8 mouse cellular contexts compared by ENCODE assay signal in genomic region chr6:136827881-136828561, GRCm38 (mm10). TPM values are rescaled to one million over a fixed set of nuclear protein-coding genes. Genes with fewer than 3 reads are reported as not detected.
DNase-seq lines count a peak whose midpoint lies in the region; ATAC-seq lines count a peak whose summit lies in the region.

Gene Wbp11 (minus strand): TSS chr6:136828233.

- H3K36me3 ChIP-seq in hindbrain, embryonic 11.5 days (ENCODE audit: control insufficient read depth, insufficient read depth, low read length), result no peaks in the 10 kb centered on the region

- H3K4me1 ChIP-seq in hindbrain, embryonic 11.5 days (replicated peaks; ENCODE audit: control insufficient read depth, insufficient read depth, low read length), result no peaks in the 10 kb centered on the region

- H3K4me3 ChIP-seq in hindbrain, embryonic 11.5 days (ENCODE audit: low read depth, low read length), result peak within 1 kb of the TSS; percentile 100

- peak within 1 kb of the TSS; percentile 60 for H3K4me2 ChIP-seq in hindbrain, embryonic 11.5 days (replicated peaks; ENCODE audit: low read depth, low read length)

- H3K9me3 ChIP-seq in hindbrain, embryonic 11.5 days (ENCODE audit: control insufficient read depth, low read length), result no peaks in the 10 kb centered on the region

- under 1% methylated on average over 45 of the region's 45 CpGs for WGBS in hindbrain, embryonic 11.5 days

- no peaks in the 10 kb centered on the region for H3K27me3 ChIP-seq in hindbrain, embryonic 11.5 days (ENCODE audit: control insufficient read depth, insufficient read depth, low read length)

- H3K9ac ChIP-seq in hindbrain, embryonic 11.5 days (ENCODE audit: low read depth, low read length), result peak within 1 kb of the TSS; percentile 98

- DNase-seq in Muller cell, postnatal 12 days (ENCODE audit: inconsistent ontology term), result peak; percentile 99
- peak; percentile 98 for DNase-seq in cerebellum, adult 9-11 months
- DNase-seq in frontal cortex, adult 2 months (ENCODE audit: extremely low spot score in 1 of 2, low spot score in 1 of 2), result peak; percentile 97 to 98
- peak; percentile 95 for DNase-seq in hindbrain, embryonic 11.5 days (ENCODE audit: low spot score)
- DNase-seq in layer of hippocampus, postnatal 10 days (ENCODE audit: low spot score in 2 of 2), result peak; percentile 96
- peak; percentile 97 for DNase-seq in lung, postnatal 10 days
- peak; percentile 92 for DNase-seq in ovary, postnatal 36 days (ENCODE audit: low spot score)
- peak; percentile 93 for DNase-seq in thymus, postnatal 25 days

- H3K27ac ChIP-seq in hindbrain, embryonic 11.5 days (ENCODE audit: low read depth, low read length), result peak within 1 kb of the TSS; percentile 65

- ATAC-seq in hindbrain, embryonic 11.5 days (ENCODE audit: low FRiP score), result peak; percentile 100

RNA-seq across cellular contexts. Expression of gene Wbp11, which starts in this region (rescaled TPM):
- polyA plus RNA-seq in frontal cortex, adult 2 months (2012; rRNA removed), result 60.8 and 72.5 TPM in 2 replicates
- polyA plus RNA-seq in hindbrain, embryonic 11.5 days (2014; fragmentation: Nextera tagmentation; extraction: Ambion mirVana), result 116 and 130 TPM in 2 replicates
- 100 to 1,000 TPM; 109 to 110 TPM for total RNA-seq in layer of hippocampus, postnatal 10 days (2021)

Comparison
In these comparisons a context has a peak if more than half of its experiments do, and no peak if none do; other contexts are left out.
1. Peak in every context shown above with its lines: DNase-seq, ATAC-seq, H3K4me3 ChIP-seq and H3K27ac ChIP-seq.